Mouse (Mus musculus) forebrain, embryonic 16.5 days (tissue): ENCODE data around the gene Fstl4. TPM values are rescaled to one million over a fixed set of nuclear protein-coding genes. Genes with fewer than 3 reads are reported as not detected.

Experiments used
- ATAC-seq: fragments of 200-750 bp; cut with Nextera tagmentation; 2 replicates; pipeline ENCODE4 v1.8.0; 2017; ENCODE audit warnings: mild to moderate bottlenecking, moderate library complexity
- H3K27ac ChIP-seq: fragments of 300-500 bp; sonication (generic); 2 replicates; pipeline ENCODE4 v1.5.1; 2014; ENCODE audit warnings: low read length, control low read depth
- H3K27me3 ChIP-seq: fragments of 300-500 bp; sonication (generic); replicated peaks from 2 replicates; pipeline ENCODE4 v1.6.1; 2014; ENCODE audit warnings: low read length; ENCODE audit not compliant: control insufficient read depth, insufficient read depth
- H3K36me3 ChIP-seq: fragments of 300-500 bp; sonication (generic); 2 replicates; pipeline ENCODE4 v1.6.1; 2014; ENCODE audit not compliant: control insufficient read depth, insufficient read depth
- H3K4me1 ChIP-seq: fragments of 300-500 bp; sonication (generic); replicated peaks from 2 replicates; pipeline ENCODE4 v1.6.1; 2014; ENCODE audit warnings: low read length; ENCODE audit not compliant: control insufficient read depth, insufficient read depth
- H3K4me2 ChIP-seq: fragments of 300-500 bp; sonication (generic); 2 replicates; pipeline ENCODE4 v1.6.1; 2014; ENCODE audit warnings: mild to moderate bottlenecking, low read length, control low read depth
- H3K4me3 ChIP-seq: fragments of 300-500 bp; sonication (generic); replicated peaks from 2 replicates; pipeline ENCODE4 v1.5.1; 2014; ENCODE audit warnings: mild to moderate bottlenecking, low read length, control low read depth
- H3K9ac ChIP-seq: fragments of 300-500 bp; sonication (generic); replicated peaks from 2 replicates; pipeline ENCODE4 v1.6.1; 2014; ENCODE audit warnings: low read depth, low read length, control low read depth
- H3K9me3 ChIP-seq: fragments of 300-500 bp; sonication (generic); 2 replicates; pipeline ENCODE4 v1.6.1; 2016; ENCODE audit warnings: low read length; ENCODE audit not compliant: control insufficient read depth
- WGBS: fragments of 180-500 bp; shearing (Covaris S2); extraction: QIAGEN DNeasy Blood & Tissue Kit; methylation state at CpG from one replicate; pipeline ENCODE4 v1.1.7; 2014; 5-methylcytosine and 5-hydroxymethylcytosine counted together
- polyA plus RNA-seq: library from polyadenylated mRNA; unstranded; fragments of >200 nt; fragmentation: Nextera tagmentation; extraction: Ambion mirVana; gene quantifications from 2 replicates; pipeline ENCODE4 v1.2.1, GENCODE M21; 2015

Fstl4 gene
- polyA plus RNA-seq, 1 experiment from 2014 or later = 6.4 TPM

GRCm38 (mm10) chr11:52761800-52762199 lies 2.6 kb upstream of the Fstl4 start:
- no peaks in the 10 kb centered on the region for H3K9me3 ChIP-seq
- no peak overlapping the region for H3K4me2 ChIP-seq
- no peak overlapping the region for H3K27ac ChIP-seq
- no peak for ATAC-seq
- no peaks in the 10 kb centered on the region for H3K36me3 ChIP-seq
- no peak overlapping the region for H3K9ac ChIP-seq
- 100% methylated on average over 1 of the region's 1 CpGs for WGBS
- H3K27me3 ChIP-seq = peaks cover 28% of the 10 kb centered on the region
- peaks cover 19% of the 10 kb centered on the region for H3K4me1 ChIP-seq
- H3K4me3 ChIP-seq = no peak overlapping the region

DNA sequence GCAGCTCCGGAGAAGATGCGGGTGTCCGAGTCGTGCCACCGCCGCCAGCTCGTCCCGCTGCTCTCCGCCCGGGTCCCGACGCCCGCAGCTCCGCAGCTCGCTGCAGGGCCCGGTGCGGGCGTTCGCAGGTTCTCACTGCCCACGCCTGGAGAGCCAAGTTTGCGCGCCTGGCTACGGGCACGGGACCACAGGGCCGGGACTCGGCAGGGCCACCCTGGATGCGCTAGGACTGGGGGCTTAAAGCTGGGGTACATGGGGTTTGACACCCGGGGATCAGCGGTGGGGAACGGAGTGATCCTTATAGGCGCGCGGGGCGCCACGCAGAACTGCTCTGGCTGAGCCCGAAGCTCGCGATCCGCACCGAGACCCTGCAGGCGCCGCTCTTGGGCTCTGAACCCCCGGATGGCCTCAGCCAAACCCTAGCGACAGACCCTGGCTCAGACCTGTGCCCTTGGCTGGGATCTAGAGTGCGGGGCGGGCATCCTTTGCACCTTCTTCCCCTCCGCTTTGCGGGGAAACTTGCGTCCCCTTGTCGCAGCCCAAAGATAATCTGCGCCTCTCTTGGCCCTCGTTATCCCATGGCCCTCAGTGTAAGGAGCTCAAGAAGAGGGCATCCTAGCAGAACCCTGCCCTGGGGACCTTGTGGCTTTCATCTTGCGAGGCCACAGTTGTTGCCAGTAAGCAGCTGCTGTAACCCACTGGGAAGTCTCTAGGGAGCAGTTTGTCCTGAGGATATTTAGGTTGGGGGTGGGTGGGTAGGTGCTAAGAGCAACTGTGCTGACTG lies 652 bp downstream of the Fstl4 start:
- ATAC-seq = 0 out of 2 replicates have a peak, but pooled peaks have one; percentile 43
- Histone ChIP-seq H3K9ac (peak overlapping the region; percentile 69), H3K4me3 (peak overlapping the region; percentile 67), H3K9me3 (no peaks in the 10 kb centered on the region), H3K36me3 (no peaks in the 10 kb centered on the region), H3K4me2 (peak overlapping the region; percentile 100), H3K27me3 (peaks cover 31% of the 10 kb centered on the region), H3K4me1 (peaks cover 19% of the 10 kb centered on the region), H3K27ac (no peak overlapping the region)
- WGBS = 0% methylated on average over 52 of the region's 53 CpGs

DNA sequence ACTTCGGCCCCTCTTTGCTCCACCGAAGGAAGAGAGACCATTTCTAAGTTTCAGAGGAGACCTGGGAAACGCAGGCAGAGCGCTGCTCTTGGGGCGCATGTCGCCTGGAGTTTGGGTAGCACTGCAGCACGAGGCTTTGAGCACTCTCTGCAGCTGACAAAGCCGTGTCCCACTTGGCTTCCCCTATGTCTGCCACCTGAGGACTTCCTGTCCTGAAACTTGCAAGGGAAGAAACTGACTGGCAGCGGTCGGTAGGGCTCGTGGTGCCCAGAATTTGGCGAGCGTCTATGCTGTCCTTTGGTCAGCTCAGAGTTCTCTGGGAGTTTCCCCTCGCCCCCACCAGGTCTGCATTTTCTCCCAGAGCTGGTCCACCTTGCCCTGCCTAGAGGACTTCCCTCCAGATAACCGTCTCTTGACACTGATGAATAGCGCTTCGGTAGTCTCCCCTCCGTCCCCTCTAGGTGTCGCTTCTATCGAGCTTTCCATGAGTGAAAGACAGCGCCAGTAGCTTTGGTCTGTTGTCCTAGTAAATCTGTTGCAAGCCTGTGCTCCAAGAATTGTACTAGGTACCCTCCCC lies 1.3 kb downstream of the Fstl4 start:
- WGBS = 4% methylated on average over 21 of the region's 21 CpGs
- H3K27me3 ChIP-seq = peaks cover 31% of the 10 kb centered on the region
- no peak overlapping the region for H3K9ac ChIP-seq
- no peaks in the 10 kb centered on the region for H3K36me3 ChIP-seq
- no peak overlapping the region for H3K27ac ChIP-seq
- H3K4me1 ChIP-seq = peaks cover 19% of the 10 kb centered on the region
- ATAC-seq = peak; percentile 62; the same call in 1 of the 2 replicates
- H3K4me3 ChIP-seq = peak overlapping the region; percentile 67
- peak overlapping the region; percentile 100 for H3K4me2 ChIP-seq
- H3K9me3 ChIP-seq = no peaks in the 10 kb centered on the region

DNA sequence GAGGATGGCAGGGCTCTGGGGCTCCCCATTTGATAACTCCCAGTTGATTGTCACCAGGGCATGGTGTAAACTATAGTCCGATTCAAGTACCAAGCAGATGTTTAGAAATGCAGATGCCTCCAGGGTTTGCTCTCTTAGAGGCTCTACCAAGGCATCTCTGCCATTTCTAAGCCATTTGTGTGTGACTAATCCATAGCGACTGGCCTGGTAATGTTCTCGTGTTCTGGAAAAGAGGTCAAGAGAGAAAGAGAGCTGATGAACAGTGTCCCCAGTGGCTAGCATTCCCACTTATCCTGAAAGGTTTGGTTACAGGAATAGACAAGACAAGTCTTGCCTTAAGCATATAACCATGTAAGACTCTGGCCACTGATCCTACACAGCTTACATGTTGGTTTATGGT lies 3.5 kb downstream of the Fstl4 start:
- Histone ChIP-seq H3K27ac (no peak overlapping the region), H3K9ac (no peak overlapping the region), H3K27me3 (peaks cover 26% of the 10 kb centered on the region), H3K4me3 (no peak overlapping the region), H3K4me1 (peaks cover 19% of the 10 kb centered on the region), H3K4me2 (no peak overlapping the region), H3K9me3 (no peaks in the 10 kb centered on the region), H3K36me3 (no peaks in the 10 kb centered on the region)
- no peak for ATAC-seq
- 70% methylated on average over 3 of the region's 3 CpGs for WGBS

DNA sequence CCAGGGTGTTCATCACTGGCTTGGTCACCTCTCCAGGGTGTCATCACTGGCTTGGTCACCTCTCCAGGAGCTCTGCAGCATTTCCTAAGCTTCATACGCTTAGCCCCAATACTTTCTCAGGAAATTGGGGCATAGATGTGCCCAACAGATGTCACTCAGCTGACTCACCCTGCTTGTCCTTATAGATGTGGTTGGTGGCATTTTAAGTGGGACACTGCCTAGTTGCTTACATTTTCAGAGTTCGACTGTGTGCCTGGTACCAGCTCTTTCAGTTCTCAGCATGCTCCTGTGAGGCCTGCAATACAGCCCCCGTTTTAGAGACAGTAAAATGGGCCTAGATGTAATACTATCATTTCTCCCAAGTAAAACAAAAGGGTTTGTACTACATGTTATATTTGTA lies 8.6 kb downstream of the Fstl4 start:
- H3K36me3 ChIP-seq = no peaks in the 10 kb centered on the region
- WGBS = 83% methylated on average over 3 of the region's 3 CpGs
- no peak overlapping the region for H3K9ac ChIP-seq
- no peak for ATAC-seq
- H3K4me3 ChIP-seq = no peak overlapping the region
- no peak overlapping the region for H3K27ac ChIP-seq
- H3K27me3 ChIP-seq = no peaks in the 10 kb centered on the region
- no peaks in the 10 kb centered on the region for H3K9me3 ChIP-seq
- H3K4me1 ChIP-seq = no peaks in the 10 kb centered on the region; the same call in 1 of the 2 replicates
- no peak overlapping the region for H3K4me2 ChIP-seq

GRCm38 (mm10) chr11:52775291-52775690 lies 10.9 kb downstream of the Fstl4 start:
- Histone ChIP-seq H3K9ac (no peak overlapping the region), H3K27me3 (no peaks in the 10 kb centered on the region), H3K36me3 (no peaks in the 10 kb centered on the region), H3K4me3 (no peak overlapping the region), H3K4me2 (no peak overlapping the region), H3K27ac (no peak overlapping the region), H3K4me1 (no peaks in the 10 kb centered on the region; the same call in 1 of the 2 replicates), H3K9me3 (no peaks in the 10 kb centered on the region)
- WGBS = 22% methylated on average over 3 of the region's 3 CpGs
- ATAC-seq = no peak

- Histone ChIP-seq H3K4me2 (no peak overlapping the region), H3K4me1 (no peaks in the 10 kb centered on the region; the same call in 1 of the 2 replicates), H3K36me3 (no peaks in the 10 kb centered on the region), H3K4me3 (no peak overlapping the region), H3K9ac (no peak overlapping the region), H3K27me3 (no peaks in the 10 kb centered on the region), H3K9me3 (no peaks in the 10 kb centered on the region), H3K27ac (no peak overlapping the region)
- WGBS = 89% methylated on average over 5 of the region's 5 CpGs
- ATAC-seq = no peak
These were observed 18.0 kb downstream of the Fstl4 start for GRCm38 (mm10) chr11:52782426-52782825.

DNA sequence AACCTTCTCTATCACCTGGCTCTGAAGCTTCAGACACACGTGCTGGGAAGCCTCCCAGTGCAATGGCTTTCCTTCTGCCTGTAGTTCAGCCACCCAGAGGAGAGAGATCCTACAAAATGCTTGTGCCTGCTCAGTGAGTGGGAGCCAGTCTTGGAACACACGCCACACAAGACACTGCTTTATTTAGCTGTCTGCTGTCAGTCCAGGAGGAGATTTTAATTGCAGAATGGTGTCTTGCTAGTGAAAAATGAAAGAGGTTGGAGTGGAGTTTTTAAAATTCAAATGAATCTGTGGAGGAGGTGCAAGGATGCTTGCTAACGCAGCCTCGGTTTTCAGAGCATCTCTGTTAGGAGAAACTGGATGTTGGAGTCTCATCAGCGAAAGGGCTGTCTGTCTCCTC lies 29.9 kb downstream of the Fstl4 start:
- ATAC-seq = no peak
- 62% methylated on average over 5 of the region's 5 CpGs for WGBS
- Histone ChIP-seq H3K9ac (no peak overlapping the region), H3K36me3 (no peaks in the 10 kb centered on the region), H3K4me2 (no peak overlapping the region), H3K9me3 (no peaks in the 10 kb centered on the region), H3K4me1 (peaks cover 5% of the 10 kb centered on the region; the same call in 1 of the 2 replicates), H3K27me3 (no peaks in the 10 kb centered on the region), H3K4me3 (no peak overlapping the region), H3K27ac (peak overlapping the region; percentile 41; the same call in 1 of the 2 replicates)

DNA sequence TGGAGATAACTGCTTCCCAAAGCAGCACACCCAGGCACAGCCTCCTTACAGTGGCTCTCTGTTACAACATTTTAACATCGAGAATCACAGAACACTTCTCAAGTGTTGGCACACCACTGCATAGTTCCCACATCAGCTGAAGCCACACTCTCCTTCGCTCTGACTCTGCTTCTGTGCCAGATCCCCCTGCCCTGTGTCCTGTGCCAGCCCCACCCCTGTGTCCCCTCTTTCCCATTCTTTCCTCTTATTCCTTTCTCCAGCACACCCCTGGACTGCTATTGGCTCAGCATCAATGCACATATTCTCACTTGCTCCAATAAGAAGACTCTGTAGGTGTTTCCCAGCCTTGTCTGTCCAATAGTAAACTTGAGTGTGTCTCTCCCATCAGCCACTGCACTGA lies 45.1 kb downstream of the Fstl4 start:
- 84% methylated on average over 2 of the region's 2 CpGs for WGBS
- no peak overlapping the region for H3K4me3 ChIP-seq
- ATAC-seq = no peak

More for the DNA sequence above, 45.1 kb downstream of the Fstl4 start:
- Histone ChIP-seq H3K4me2 (no peak overlapping the region), H3K27me3 (no peaks in the 10 kb centered on the region), H3K9ac (no peak overlapping the region), H3K9me3 (no peaks in the 10 kb centered on the region), H3K4me1 (no peaks in the 10 kb centered on the region), H3K27ac (no peak overlapping the region), H3K36me3 (no peaks in the 10 kb centered on the region)
